Mouse (Mus musculus): ENCODE measurements around the gene Hspa1b. TPM values are rescaled to one million over a fixed set of nuclear protein-coding genes. Genes with fewer than 3 reads are reported as not detected.
"Not testable (repeated sequence)": the region's sequence is repeated elsewhere in the genome, so short reads cannot be mapped to it uniquely, and the experiment has no call there.

Gene Hspa1b
- 1 to 10 TPM; 4.3 to 5.3 TPM for total RNA-seq (2021)
- long read RNA-seq, transcript Hspa1b-201 (1 exons, 2,803 nt) = major isoform, 9 of 9 reads
- long read RNA-seq, partial matches to known transcripts = 0 of 9 reads
- long read RNA-seq, other reads (novel, unspliced or antisense) = 0 of 9 reads

DNA sequence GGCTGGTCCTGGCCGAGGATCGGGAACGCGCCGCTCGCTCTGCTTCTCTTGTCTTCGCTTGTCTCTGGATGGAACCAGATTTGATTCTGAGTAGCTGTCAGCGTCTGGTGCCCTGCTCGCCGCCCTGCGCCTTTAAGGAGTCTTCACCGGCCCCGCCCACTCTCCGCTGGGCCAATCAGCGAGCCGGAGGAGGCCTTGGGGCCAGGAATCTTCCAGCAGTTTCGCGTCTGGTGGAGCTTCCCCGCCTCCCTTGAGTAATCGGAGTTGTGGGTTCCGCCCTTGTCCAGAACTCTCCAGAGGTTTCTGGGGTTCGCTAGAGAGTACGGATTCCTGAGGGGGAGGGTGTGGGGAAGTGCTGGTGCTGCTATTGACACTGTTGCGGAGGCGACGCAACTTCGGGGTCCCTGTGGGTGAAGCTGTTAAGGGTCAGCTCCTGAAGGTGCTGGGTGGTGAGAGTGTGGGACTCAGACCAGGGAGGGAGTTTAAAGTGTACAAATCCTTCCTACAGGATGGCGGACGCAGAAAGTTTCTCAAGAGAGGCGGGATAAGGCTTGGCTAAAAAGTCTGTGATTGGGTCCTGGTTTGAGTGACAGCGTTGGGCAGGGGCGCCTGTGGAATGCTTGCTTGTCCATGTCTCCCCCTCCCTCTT lies at the start of gene Hspa1b:
Gene Hspa1b (minus strand): TSS at position 109 of the 649 bp plus-strand sequence.
- peak; percentile 61 to 73 for DNase-seq (ENCODE audit: low spot score in 2 of 2)

DNA sequence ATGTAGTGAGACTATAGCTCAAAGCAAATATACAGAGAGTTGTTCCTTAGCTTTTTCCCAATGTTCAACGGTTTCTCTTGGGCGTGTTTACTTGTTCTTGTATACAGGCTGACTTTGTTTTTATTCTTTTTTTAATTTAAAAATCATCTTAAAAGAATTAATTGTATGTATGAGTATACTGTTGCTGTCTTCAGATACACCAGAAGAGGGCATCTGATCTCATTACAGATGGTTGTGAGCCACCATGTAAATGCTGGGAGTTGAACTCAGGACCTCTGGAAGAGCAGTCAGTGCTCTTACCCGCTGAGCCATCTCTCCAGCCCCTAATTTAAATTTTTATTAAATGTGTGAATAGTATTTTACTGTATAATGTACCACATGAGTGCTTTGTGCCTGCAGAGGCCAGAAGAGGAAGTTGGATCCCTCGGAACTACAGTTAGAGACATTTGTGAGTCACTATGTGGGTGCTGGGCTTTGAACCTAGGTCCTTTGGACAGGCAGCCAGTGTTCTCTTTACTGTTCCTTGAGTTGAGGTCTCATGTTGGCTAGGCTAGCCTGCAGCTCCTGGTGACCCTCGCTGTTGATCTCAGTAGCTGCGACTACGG lies 48.5 kb upstream of the Hspa1b start:
- DNase-seq (ENCODE audit: low spot score in 2 of 2) = no peak

DNA sequence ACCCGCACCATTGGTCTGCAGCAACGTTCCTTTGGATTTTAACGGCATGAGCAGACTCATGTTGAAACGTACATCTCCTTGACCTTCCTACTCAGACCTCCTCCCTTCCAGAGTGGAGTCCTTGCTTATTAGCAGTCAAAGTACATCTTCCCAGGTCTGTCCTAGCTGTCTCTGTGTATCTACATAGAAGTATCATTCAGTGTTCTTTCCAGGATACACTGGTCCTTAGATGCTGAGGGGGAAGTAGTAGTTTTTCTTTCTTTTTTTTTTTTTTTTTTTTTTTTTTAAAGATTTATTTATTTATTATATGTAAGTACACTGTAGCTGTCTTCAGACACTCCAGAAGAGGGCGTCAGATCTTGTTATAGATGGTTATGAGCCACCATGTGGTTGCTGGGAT lies 46.9 kb upstream of the Hspa1b start:
- not testable (repeated sequence) for DNase-seq (ENCODE audit: low spot score in 2 of 2)

DNA sequence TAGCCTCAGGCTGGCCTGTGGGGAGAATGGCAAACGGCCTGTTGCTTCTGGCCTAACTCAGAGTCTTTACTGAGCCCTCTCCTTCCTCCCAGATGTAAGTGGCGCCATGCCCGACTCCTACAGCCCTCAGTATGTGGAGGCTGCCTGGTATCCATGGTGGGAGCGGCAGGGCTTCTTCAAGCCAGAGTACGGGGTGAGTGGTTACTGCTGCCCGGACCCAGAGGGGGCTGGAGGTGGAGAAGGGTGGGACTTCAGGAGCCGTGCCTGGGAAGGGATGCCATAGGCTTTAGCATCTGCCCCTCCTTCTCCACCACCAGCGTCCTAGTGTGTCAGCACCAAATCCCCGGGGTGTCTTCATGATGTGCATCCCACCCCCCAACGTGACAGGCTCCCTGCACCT lies 46.1 kb upstream of the Hspa1b start:
- DNase-seq (ENCODE audit: low spot score in 2 of 2) = no peak

DNA sequence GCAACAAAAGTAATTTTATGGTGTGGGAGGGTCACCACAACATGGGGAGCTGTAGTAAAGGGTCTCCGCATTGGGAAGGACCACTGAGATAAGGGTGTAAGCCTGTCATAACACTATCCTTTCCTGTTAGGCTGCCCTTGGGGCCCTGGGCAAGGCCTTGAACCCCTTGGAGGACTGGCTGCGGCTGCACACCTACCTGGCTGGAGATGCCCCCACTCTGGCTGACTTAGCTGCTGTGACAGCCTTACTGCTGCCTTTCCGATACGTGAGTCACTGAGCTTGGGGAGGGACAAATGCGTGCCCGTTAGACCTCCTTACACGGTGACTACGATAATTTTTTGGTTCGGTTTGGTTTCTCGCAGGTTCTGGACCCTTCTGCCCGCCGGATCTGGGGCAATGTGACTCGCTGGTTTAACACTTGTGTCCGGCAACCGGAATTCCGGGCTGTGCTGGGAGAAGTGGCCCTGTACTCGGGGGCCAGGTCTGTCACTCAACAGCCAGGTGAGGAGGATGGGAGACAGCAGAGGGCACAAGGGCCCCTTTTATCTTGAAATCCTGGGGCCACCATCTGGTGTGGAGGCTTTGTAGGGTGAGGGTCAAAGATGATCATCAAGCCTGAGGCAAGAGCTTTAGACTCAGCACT lies 45.2 kb upstream of the Hspa1b start:
- no peak for DNase-seq (ENCODE audit: low spot score in 2 of 2)

GRCm38 (mm10) chr17:35003022-35003838 lies 44.2 kb upstream of the Hspa1b start:
- no peak for DNase-seq (ENCODE audit: low spot score in 2 of 2)

DNA sequence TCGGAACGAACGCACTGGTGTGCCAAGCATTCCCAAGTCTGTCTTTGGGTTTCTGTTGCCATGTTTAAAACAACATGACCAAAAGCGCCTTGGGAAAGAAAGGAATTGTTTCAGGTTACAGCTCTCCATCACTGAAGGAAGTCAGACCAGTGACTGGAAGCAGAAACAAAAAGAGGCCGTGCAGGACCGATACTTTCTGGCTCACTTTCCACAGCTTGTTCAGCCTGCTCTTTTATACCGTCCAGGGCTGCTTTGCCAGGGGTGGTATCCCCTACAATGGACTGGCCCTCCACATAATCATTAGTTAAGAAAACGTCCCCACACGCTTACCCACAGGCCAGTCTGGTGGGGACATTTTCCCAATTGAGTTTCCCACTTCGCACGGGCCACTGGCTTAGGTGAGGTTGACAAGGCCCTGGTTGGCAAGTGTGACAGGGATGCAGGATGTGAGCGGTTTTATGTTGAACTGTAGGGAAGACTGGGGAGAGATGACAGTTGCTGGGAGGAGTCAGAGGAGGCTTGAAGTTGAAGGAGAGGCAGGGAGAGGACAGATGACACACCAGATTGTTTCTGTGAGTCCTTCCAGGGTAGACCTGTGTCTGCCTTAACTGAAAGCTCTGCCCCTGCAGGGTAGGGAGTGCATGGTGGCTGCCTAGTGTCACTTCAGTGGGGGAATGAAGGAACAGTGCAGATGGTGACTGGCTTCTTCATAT lies 43.3 kb upstream of the Hspa1b start:
- no peak for DNase-seq (ENCODE audit: low spot score in 2 of 2)

DNA sequence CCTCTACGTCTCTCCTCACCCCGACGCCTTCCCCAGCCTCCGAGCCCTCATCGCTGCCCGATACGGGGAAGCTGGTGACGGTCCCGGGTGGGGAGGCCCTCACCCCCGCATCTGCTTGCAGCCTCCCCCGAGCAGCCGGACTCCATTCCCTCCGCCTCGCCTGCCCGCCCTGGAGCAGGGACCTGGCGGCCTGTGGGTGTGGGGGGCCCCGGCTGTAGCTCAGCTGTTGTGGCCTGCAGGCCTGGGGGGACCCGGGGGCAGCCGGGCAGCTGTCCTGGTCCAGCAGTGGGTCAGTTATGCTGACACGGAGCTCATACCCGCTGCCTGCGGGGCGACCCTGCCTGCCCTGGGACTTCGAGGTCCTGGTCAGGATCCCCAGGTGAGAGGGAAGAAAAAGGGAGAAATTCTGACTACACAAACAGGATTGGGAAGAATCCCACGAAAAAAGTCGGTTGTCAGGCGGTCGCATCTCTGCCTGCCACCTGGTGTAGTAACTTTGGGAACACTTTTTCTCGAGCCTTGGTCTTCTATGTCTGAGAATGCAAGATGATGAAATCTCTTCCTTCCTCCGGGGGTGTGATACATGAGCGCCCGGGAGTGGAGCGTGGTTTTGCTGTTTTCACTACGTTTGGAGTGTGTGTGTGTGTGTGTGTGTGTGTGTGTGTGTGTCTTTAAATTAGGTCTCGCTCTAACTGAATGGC lies 42.6 kb upstream of the Hspa1b start:
- no peak for DNase-seq (ENCODE audit: low spot score in 2 of 2)

DNA sequence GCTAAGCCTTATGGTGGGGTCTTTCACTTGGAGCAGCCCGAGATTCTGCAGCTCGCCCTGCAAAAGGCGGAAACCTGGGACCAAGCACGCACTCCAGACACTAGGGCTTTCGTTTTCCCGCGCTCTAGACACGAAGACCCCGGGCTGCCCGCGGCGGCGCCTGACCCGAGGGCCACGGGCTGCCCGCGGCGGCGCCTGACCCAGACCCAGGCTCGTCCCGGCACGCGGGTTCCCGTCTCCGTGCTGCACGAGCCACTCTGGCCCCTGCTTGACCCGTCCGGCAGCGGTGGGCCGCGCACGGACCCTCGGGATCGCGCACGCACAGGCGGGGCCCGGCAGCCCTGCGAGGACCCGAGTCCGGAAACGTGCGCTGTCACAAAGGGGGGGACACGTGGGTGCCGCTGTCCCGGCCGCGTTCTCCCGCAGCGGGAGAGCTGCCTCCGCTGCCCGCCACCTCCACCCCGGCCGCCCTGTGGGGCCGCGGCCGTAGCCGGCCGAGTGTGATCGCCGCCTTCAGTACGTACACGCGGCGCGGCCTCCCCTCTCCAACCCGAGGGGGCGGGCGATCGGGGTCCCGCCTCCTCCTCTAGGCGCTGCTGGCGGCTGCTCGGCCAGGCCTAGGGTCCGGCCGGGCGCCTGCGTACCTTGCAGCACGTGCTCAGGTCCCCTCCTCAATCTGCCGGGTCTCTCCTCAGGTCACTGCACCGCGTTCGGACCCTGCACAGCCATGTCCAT lies 41.8 kb upstream of the Hspa1b start, which contains the start of gene Vars:
Gene Vars (plus strand): TSS at position 271 of the 735 bp plus-strand sequence.
- peak; percentile 82 to 87 for DNase-seq (ENCODE audit: low spot score in 2 of 2)

- DNase-seq (ENCODE audit: low spot score in 2 of 2) = not testable (repeated sequence)
Observed at GRCm38 (mm10) chr17:34999871-35000716, 41.1 kb upstream of the Hspa1b start.

DNA sequence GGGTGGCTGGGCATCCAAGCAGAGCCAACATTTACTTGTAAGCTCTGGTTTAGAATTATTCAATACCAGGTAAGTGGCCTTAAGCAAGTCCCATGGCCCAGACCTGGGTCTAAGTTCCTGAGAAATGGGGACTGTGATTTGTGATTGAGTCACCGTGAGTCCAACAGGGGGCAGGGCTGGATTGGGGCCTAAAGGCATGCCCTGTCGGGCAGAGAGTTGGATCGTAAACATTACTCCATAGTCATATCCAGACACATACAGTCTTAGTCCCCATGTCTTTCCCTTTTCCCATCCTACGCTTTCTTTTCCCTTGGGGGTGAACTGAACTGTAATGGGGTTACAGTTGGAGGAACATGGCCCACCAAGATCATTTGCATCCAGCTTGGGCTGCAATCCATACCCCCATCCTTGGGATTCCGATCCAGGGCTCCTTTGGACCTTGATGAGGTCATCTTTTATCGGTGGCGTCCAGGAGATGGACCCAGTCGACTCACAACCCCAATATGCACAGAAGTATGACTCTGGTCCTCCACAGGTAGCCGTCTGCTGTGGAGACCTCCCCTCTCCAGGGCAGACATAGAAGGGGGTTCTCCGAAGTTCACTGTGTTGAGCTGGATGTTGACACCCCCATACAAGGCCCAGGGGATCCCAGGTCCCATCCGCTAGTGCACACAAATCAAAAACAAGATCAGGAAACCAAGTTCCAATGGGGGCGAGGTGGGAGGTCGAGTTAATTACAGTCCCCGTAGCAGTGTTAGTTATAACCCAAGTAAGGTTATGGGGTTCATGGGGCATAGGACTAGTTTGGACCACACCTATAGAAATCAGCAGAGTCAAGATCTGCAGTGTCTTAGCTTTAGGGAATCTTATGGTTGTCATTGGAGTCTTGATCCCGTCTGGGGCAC lies 39.7 kb upstream of the Hspa1b start:
- no peak for DNase-seq (ENCODE audit: low spot score in 2 of 2)

GRCm38 (mm10) chr17:34997142-34997483 lies 38.1 kb upstream of the Hspa1b start:
- DNase-seq (ENCODE audit: low spot score in 2 of 2) = no peak

DNA sequence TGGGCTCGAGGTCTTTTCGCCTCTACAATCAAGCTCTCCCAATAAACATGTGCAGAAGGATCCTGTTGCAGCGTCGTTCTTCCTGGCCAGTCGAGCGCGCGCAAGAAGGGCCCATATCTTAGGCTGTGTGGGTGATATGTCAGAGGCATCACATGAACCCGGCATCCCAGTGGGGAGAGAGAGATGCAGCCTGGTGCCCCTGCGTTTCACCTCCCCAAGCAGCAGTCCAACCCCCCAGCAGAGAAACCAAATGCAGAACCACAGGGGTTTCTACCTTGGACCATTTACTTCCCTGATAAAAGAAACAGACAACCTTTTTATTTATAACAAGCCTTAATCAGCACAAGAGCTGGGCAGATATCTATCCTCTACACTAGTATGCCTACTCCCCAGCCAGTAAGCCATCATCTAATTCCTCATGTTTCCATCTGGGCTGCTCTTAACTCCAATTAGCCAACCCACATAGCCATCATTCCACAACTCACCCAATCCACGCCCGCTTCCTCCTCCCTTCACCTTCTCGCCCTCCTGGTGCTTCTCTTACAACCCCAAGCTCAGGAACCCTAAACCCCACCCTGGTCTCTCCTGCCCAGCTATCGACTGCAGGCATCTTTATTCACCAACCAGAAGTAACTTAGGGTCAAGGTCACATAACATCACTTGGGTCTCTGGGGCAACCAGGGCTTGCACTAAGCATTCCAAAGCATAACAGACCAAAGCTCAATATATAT lies 37.5 kb upstream of the Hspa1b start:
- no peak for DNase-seq (ENCODE audit: low spot score in 2 of 2)

DNA sequence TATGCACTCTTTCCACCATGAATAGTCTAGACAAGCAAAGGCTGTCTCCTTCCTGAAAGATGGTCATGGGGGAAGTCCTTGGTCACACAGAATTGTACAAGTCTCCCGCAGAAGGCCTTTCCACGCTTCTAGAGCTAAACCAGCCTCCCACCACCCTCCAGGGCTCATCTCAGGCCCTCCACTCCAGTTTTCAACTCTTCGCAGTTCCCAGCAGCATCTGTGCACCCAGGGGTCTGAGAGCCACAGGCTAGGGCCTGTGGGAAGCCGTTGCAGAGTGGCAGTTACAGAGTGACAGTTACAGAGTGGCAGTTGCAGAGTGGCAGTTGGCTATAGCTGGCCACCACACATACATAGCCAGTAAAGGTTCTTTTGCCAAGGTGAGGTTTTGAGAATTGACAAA lies 36.9 kb upstream of the Hspa1b start:
- DNase-seq (ENCODE audit: low spot score in 2 of 2) = not testable (repeated sequence)

DNA sequence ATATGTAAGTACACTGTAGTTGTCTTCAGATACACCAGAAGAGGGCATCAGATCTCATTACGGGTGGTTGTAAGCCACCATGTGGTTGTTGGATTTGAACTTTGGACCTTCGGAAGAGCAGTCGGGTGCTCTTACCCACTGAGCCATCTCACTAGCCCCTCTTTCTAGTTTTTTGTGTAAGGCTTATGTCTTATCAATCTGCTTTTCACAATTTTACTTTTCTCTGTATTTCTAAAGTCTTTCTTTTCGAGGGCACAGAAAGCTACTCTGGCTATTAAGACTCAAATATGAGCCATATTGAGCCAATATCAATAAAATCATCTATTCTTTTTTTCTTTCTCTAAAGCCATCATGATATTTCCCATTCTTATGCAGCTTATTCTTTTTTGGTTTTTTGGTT lies 36.2 kb upstream of the Hspa1b start:
- not testable (repeated sequence) for DNase-seq (ENCODE audit: low spot score in 2 of 2)

GRCm38 (mm10) chr17:34994751-34995150 lies 35.7 kb upstream of the Hspa1b start:
- DNase-seq (ENCODE audit: low spot score in 2 of 2) = no peak

GRCm38 (mm10) chr17:34984218-34984617 lies 25.2 kb upstream of the Hspa1b start:
- no peak for DNase-seq (ENCODE audit: low spot score in 2 of 2)
